Mouse (Mus musculus): ENCODE measurements around the gene Olfr1223.
"Not testable (repeated sequence)": the region's sequence is repeated elsewhere in the genome, so short reads cannot be mapped to it uniquely, and the experiment has no call there.

The Olfr1223 gene

GRCm38 (mm10) chr2:89151460-89151859 lies at the start of gene Olfr1223:
TSS of gene Olfr1223 (minus strand) at chr2:89151560.
- DNase-seq (ENCODE audit: low spot score in 2 of 2), result no peak

GRCm38 (mm10) chr2:89199948-89200347 lies 48.6 kb upstream of the Olfr1223 start, which contains the start of gene Olfr1226:
TSS of gene Olfr1226 (minus strand) at chr2:89200048.
- no peak for DNase-seq (ENCODE audit: low spot score in 2 of 2)

GRCm38 (mm10) chr2:89196325-89196982 lies 45.1 kb upstream of the Olfr1223 start:
- DNase-seq (ENCODE audit: low spot score in 2 of 2), result no peak

- no peak for DNase-seq (ENCODE audit: low spot score in 2 of 2)
These were observed 23.2 kb upstream of the Olfr1223 start, which contains the start of gene Olfr1225 for GRCm38 (mm10) chr2:89174569-89174968. TSS of gene Olfr1225 (minus strand) at chr2:89174669.

- not testable (repeated sequence) for DNase-seq (ENCODE audit: low spot score in 2 of 2)
These were observed 13.4 kb upstream of the Olfr1223 start for GRCm38 (mm10) chr2:89164711-89165110.

GRCm38 (mm10) chr2:89163991-89164390 lies 12.6 kb upstream of the Olfr1223 start, which contains the start of gene Olfr1224-ps1:
TSS of gene Olfr1224-ps1 (minus strand) at chr2:89164091.
- not testable (repeated sequence) for DNase-seq (ENCODE audit: low spot score in 2 of 2)

- DNase-seq (ENCODE audit: low spot score in 2 of 2), result no peak
These were observed 18.4 kb downstream of the Olfr1223 start, which contains the start of gene Olfr1222 for GRCm38 (mm10) chr2:89132954-89133353. TSS of gene Olfr1222 (minus strand) at chr2:89133054.

GRCm38 (mm10) chr2:89117183-89117582 lies 34.2 kb downstream of the Olfr1223 start, which contains the start of gene Olfr1221:
TSS of gene Olfr1221 (minus strand) at chr2:89117283.
- no peak for DNase-seq (ENCODE audit: low spot score in 2 of 2)

- DNase-seq (ENCODE audit: low spot score in 2 of 2), result no peak
These were observed 44.6 kb downstream of the Olfr1223 start, which contains the start of gene Olfr1220 for GRCm38 (mm10) chr2:89106735-89107134. TSS of gene Olfr1220 (minus strand) at chr2:89106835.

GRCm38 (mm10) chr2:89105651-89106050 lies 45.7 kb downstream of the Olfr1223 start:
- no peak for DNase-seq (ENCODE audit: low spot score in 2 of 2)

- DNase-seq (ENCODE audit: low spot score in 2 of 2), result no peak
These were observed 57.5 kb downstream of the Olfr1223 start for GRCm38 (mm10) chr2:89093848-89094247.

Measured in urinary bladder, postnatal 4 days (tissue).